Mouse (Mus musculus) C2C12 (cell line): ENCODE measurements around the gene Sppl3. TPM values are rescaled to one million over a fixed set of nuclear protein-coding genes. Genes with fewer than 3 reads are reported as not detected.
A peak's percentile ranks its signal among the peaks of the same experiment; 100 is the strongest.
"Not testable (repeated sequence)": the region's sequence is repeated elsewhere in the genome, so short reads cannot be mapped to it uniquely, and the experiment has no call there.

Experiments
- H3K27me3 ChIP-seq: one replicate; pipeline ENCODE4 v1.6.1; 2011; ENCODE audit not compliant: control insufficient read depth, insufficient read depth, insufficient read length
- H3K36me3 ChIP-seq: one replicate; pipeline ENCODE4 v1.6.1; 2011; ENCODE audit not compliant: control insufficient read depth, insufficient read depth
- H3K4me3 ChIP-seq: one replicate; pipeline ENCODE4 v1.5.1; 2011; ENCODE audit warnings: mild to moderate bottlenecking, control low read depth; ENCODE audit not compliant: poor library complexity, insufficient read depth, severe bottlenecking
- H3K79me2 ChIP-seq: one replicate; pipeline ENCODE4 v1.6.1; 2011; ENCODE audit not compliant: control insufficient read depth, insufficient read depth
- H3K79me3 ChIP-seq: one replicate; pipeline ENCODE4 v1.6.1; 2011; ENCODE audit warnings: low read depth, control low read depth
- H3ac ChIP-seq: one replicate; pipeline ENCODE3; 2011; ENCODE audit warnings: low read depth; ENCODE audit not compliant: control insufficient read depth, insufficient read length
- CEBPB ChIP-seq: IDR thresholded peaks from one replicate; pipeline ENCODE4 v1.6.1; 2011; ENCODE audit warnings: low read depth, mild to moderate bottlenecking, control low read depth, moderate library complexity
- CTCF ChIP-seq: IDR thresholded peaks from one replicate; pipeline ENCODE4 v1.5.1; 2011; ENCODE audit not compliant: control insufficient read depth, insufficient read depth, insufficient read length
- FOSL1 ChIP-seq: IDR thresholded peaks from one replicate; pipeline ENCODE4 v1.8.0; 2011; ENCODE audit warnings: mild to moderate bottlenecking, low read length; ENCODE audit not compliant: poor library complexity, insufficient read depth, severe bottlenecking
- MAX ChIP-seq: IDR thresholded peaks from one replicate; pipeline ENCODE4 v1.6.1; 2011; ENCODE audit warnings: mild to moderate bottlenecking, control low read depth
- MYOD1 ChIP-seq: IDR thresholded peaks from one replicate; pipeline ENCODE4 v1.6.1; 2011; ENCODE audit warnings: low read depth; ENCODE audit not compliant: control insufficient read depth, insufficient read length
- MYOG ChIP-seq: IDR thresholded peaks from one replicate; pipeline ENCODE4 v1.6.1; 2011; ENCODE audit not compliant: control insufficient read depth, insufficient read length; ENCODE audit errors: extremely low read depth
- USF1 ChIP-seq: IDR thresholded peaks from one replicate; pipeline ENCODE4 v1.6.1; 2011; ENCODE audit warnings: low read depth, mild to moderate bottlenecking, control low read depth, moderate library complexity
- polyA plus RNA-seq: library from polyadenylated mRNA; unstranded; fragments of >200 nt; fragmentation: generic; extraction: Trizol; gene quantifications from one replicate; pipeline ENCODE4 v1.2.1, GENCODE M21; 2012; ENCODE audit warnings: missing spikeins

The Sppl3 gene
- polyA plus RNA-seq, 1 experiment: 24.5 TPM

- H3K36me3 ChIP-seq: no peaks in the 10 kb centered on the region
- TF ChIP-seq FOSL1 (no peak), MYOD1 (no peak), MYOG (no peak), CTCF (no peak), MAX (no peak), USF1 (no peak)
- no peak overlapping the region for H3ac ChIP-seq
- peaks cover 77% of the 10 kb centered on the region for H3K79me2 ChIP-seq
- H3K27me3 ChIP-seq: no peaks in the 10 kb centered on the region
- H3K4me3 ChIP-seq: no peak overlapping the region
- H3K79me3 ChIP-seq: peaks cover 43% of the 10 kb centered on the region
Observed at GRCm38 (mm10) chr5:115066245-115066644, 55.3 kb downstream of the Sppl3 start.

- no peak overlapping the region for H3ac ChIP-seq
- H3K4me3 ChIP-seq: no peak overlapping the region
- H3K79me3 ChIP-seq: peaks cover 53% of the 10 kb centered on the region
- H3K36me3 ChIP-seq: no peaks in the 10 kb centered on the region
- H3K27me3 ChIP-seq: no peaks in the 10 kb centered on the region
- H3K79me2 ChIP-seq: peaks cover 89% of the 10 kb centered on the region
- no peak for TF ChIP-seq MYOG
- no peak for TF ChIP-seq MYOD1
- no peak for TF ChIP-seq CTCF
Observed at GRCm38 (mm10) chr5:115068671-115069421, 57.9 kb downstream of the Sppl3 start.

GRCm38 (mm10) chr5:115069611-115070010, 58.7 kb downstream of the Sppl3 start:
- Histone ChIP-seq H3K27me3 (no peaks in the 10 kb centered on the region), H3K79me2 (peaks cover 87% of the 10 kb centered on the region), H3K4me3 (no peak overlapping the region), H3ac (no peak overlapping the region), H3K36me3 (no peaks in the 10 kb centered on the region), H3K79me3 (peaks cover 52% of the 10 kb centered on the region)
- TF ChIP-seq CTCF: no peak
- peak; percentile 42 for TF ChIP-seq CEBPB
- TF ChIP-seq MAX: no peak

GRCm38 (mm10) chr5:115070457-115070856, 59.5 kb downstream of the Sppl3 start:
- H3K79me2 ChIP-seq: peaks cover 83% of the 10 kb centered on the region
- TF ChIP-seq MYOD1 (no peak), MYOG (no peak), USF1 (no peak), FOSL1 (no peak), MAX (no peak), CEBPB (no peak), CTCF (no peak)
- no peaks in the 10 kb centered on the region for H3K27me3 ChIP-seq
- H3K79me3 ChIP-seq: peaks cover 44% of the 10 kb centered on the region
- no peak overlapping the region for H3ac ChIP-seq
- no peak overlapping the region for H3K4me3 ChIP-seq
- peaks cover 8% of the 10 kb centered on the region for H3K36me3 ChIP-seq

- H3K79me2 ChIP-seq: peaks cover 74% of the 10 kb centered on the region
- H3ac ChIP-seq: no peak overlapping the region
- no peak for TF ChIP-seq CTCF
- TF ChIP-seq MYOD1: no peak
- TF ChIP-seq USF1: no peak
- no peak for TF ChIP-seq MAX
- H3K27me3 ChIP-seq: no peaks in the 10 kb centered on the region
- no peak overlapping the region for H3K4me3 ChIP-seq
- H3K36me3 ChIP-seq: peaks cover 8% of the 10 kb centered on the region
- H3K79me3 ChIP-seq: peaks cover 38% of the 10 kb centered on the region
Observed at GRCm38 (mm10) chr5:115071096-115071901, 60.4 kb downstream of the Sppl3 start.

GRCm38 (mm10) chr5:115072143-115072542, 61.2 kb downstream of the Sppl3 start:
- peaks cover 8% of the 10 kb centered on the region for H3K36me3 ChIP-seq
- peaks cover 34% of the 10 kb centered on the region for H3K79me3 ChIP-seq
- no peak overlapping the region for H3ac ChIP-seq
- peaks cover 66% of the 10 kb centered on the region for H3K79me2 ChIP-seq
- no peak overlapping the region for H3K4me3 ChIP-seq
- no peaks in the 10 kb centered on the region for H3K27me3 ChIP-seq
- no peak for TF ChIP-seq MYOD1
- peak; percentile 26 for TF ChIP-seq FOSL1
- TF ChIP-seq CTCF: no peak

GRCm38 (mm10) chr5:115073306-115073705, 62.4 kb downstream of the Sppl3 start:
- H3K4me3 ChIP-seq, H3ac ChIP-seq, H3K36me3 ChIP-seq, H3K27me3 ChIP-seq: not testable (repeated sequence)
- Histone ChIP-seq H3K79me3 (peaks cover 24% of the 10 kb centered on the region), H3K79me2 (peaks cover 65% of the 10 kb centered on the region)
